Mouse (Mus musculus) spleen, postnatal 10 days (tissue): ENCODE results near the gene Eif4a2.
"Not testable (repeated sequence)": the region's sequence is repeated elsewhere in the genome, so short reads cannot be mapped to it uniquely, and the experiment has no call there.

ENCODE experiments used
- DNase-seq, 2 experiments: peaks; one replicate each; pipeline ENCODE4 v3.0.0; 2021 to 2022; ENCODE audit warnings: low spot score in 2 of 2

Eif4a2 gene

GRCm38 (mm10) chr16:23107231-23107942 lies at the start of gene Eif4a2:
Gene Eif4a2 (plus strand): TSS chr16:23107444.
- peak; percentile 95 to 98 for DNase-seq

- DNase-seq, result not testable (repeated sequence)
Measured at GRCm38 (mm10) chr16:23057668-23058447, 49.4 kb upstream of the Eif4a2 start, which contains the start of gene Kng1. Gene Kng1 (plus strand): TSS chr16:23057865.

- DNase-seq, result not testable (repeated sequence)
Measured at GRCm38 (mm10) chr16:23059630-23060029, 47.6 kb upstream of the Eif4a2 start.

GRCm38 (mm10) chr16:23060781-23061325 lies 46.4 kb upstream of the Eif4a2 start:
- not testable (repeated sequence) for DNase-seq

GRCm38 (mm10) chr16:23077516-23077915 lies 29.7 kb upstream of the Eif4a2 start:
- not testable (repeated sequence) for DNase-seq

- not testable (repeated sequence) for DNase-seq
Measured at GRCm38 (mm10) chr16:23087159-23087558, 20.1 kb upstream of the Eif4a2 start.

GRCm38 (mm10) chr16:23087712-23088111 lies 19.5 kb upstream of the Eif4a2 start:
- not testable (repeated sequence) for DNase-seq

GRCm38 (mm10) chr16:23088491-23088890 lies 18.8 kb upstream of the Eif4a2 start:
- DNase-seq, result not testable (repeated sequence)

GRCm38 (mm10) chr16:23091345-23091744 lies 15.9 kb upstream of the Eif4a2 start:
- not testable (repeated sequence) for DNase-seq

- no peak for DNase-seq
Measured at GRCm38 (mm10) chr16:23093321-23093953, 13.8 kb upstream of the Eif4a2 start.

GRCm38 (mm10) chr16:23094136-23094535 lies 13.1 kb upstream of the Eif4a2 start:
- DNase-seq, result no peak

- DNase-seq, result not testable (repeated sequence)
Measured at GRCm38 (mm10) chr16:23095581-23095980, 11.7 kb upstream of the Eif4a2 start.

- not testable (repeated sequence) for DNase-seq
Measured at GRCm38 (mm10) chr16:23096886-23097285, 10.4 kb upstream of the Eif4a2 start.

GRCm38 (mm10) chr16:23097290-23098104 lies 9.7 kb upstream of the Eif4a2 start:
- not testable (repeated sequence) for DNase-seq

GRCm38 (mm10) chr16:23098105-23098452 lies 9.2 kb upstream of the Eif4a2 start:
- DNase-seq, result not testable (repeated sequence)

- no peak for DNase-seq
Measured at GRCm38 (mm10) chr16:23099632-23100031, 7.6 kb upstream of the Eif4a2 start.

- DNase-seq, result no peak
Measured at GRCm38 (mm10) chr16:23100099-23100575, 7.1 kb upstream of the Eif4a2 start.

- DNase-seq, result no peak
Measured at GRCm38 (mm10) chr16:23100613-23101012, 6.6 kb upstream of the Eif4a2 start.

- DNase-seq, result peak in 1 of 2 experiments; percentile 34
Measured at GRCm38 (mm10) chr16:23102340-23103037, 4.8 kb upstream of the Eif4a2 start.

- no peak for DNase-seq
Measured at GRCm38 (mm10) chr16:23103038-23103745, 4.1 kb upstream of the Eif4a2 start.
